Mouse (Mus musculus): ENCODE data around the gene Arhgap22.
A peak's percentile ranks its signal among the peaks of the same experiment; 100 is the strongest.

Arhgap22 gene

DNA sequence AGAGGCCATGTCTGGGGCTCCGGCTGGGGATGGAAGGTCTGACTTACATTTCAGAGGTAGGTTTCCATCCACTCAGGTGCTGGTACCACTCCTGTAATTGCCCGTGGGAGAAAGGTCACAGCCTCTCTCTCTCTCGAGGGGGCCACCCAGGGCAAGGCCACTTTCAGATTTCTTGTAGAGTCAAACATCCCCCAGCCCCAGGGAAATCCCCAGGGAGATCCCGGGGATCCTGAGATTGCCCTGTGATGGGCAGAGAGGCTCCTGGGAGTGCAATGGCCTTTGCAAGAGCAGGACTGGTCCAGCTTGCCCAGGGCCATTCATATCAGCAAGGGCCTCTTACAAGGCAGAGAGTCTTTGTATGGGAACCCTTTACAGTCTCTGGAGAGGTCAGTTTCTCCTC is 120.6 kb downstream of the Arhgap22 start:
- DNase-seq, result no peak

DNA sequence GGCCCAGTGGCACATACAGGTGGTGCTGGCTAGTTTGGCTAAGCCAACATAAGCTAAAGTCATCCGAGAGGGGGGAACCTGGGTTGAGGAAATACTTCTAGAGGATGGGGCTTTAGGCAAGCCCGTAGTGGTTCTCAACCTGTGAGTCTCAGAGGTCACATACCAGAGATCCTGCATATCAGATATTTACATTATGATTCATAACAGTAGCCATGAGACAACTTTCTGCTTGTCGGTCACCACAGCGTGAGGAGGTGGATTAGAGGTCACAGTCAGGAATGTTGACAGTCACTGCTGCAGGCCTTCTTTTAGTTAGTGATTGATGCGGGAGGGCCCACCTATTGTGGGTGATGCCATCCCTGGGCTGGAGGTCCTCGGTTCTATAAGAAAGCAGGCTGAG is 121.9 kb downstream of the Arhgap22 start:
- no peak for DNase-seq

DNA sequence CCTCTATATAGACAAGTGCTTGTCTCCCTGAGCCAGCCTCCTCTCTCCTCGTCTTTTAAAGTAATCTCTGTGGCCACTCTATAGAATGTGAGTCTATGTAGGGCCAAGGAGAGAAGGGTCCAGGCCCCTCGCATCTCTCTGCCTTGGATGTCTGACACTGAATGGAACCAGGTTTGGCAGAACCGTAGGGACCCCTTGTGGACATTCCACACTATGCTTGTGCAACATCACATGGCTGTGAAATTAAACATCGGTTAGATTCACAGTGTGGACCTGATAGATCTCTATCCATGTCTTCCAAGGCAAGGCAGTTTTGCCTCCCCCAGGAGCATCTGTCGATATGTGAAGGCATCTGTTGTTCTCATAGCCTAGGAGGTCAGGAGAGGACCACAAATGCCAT is 124.9 kb downstream of the Arhgap22 start:
- no peak for DNase-seq

DNA sequence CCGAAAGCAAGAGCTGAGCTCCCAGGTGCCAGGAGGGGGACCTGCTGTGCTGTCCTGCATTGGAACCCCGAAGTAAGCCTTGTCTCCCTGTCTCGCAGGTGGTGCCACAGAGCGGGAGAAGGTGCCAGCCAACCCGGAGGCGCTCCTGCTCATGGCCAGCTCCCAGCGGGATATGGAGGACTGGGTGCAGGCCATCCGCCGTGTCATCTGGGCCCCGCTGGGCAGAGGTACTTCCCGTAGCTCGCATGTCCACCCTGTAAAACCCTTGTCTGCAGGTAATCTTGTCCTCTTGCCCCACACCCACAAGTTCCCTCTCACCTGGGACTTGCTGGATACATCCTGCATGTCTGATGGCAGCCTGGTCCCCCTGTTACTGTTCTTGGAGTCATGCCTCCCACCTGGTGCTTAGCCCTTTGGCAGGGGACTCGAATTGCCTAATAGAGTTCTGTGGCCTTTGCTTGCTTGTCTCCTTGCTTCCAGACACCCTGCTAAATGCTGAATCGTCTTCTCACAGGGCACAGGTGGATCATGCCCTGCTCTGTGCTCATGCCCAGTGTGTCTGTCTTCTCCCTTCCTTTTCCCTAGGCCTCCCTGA is 129.4 kb downstream of the Arhgap22 start:
- DNase-seq, result no peak

DNA sequence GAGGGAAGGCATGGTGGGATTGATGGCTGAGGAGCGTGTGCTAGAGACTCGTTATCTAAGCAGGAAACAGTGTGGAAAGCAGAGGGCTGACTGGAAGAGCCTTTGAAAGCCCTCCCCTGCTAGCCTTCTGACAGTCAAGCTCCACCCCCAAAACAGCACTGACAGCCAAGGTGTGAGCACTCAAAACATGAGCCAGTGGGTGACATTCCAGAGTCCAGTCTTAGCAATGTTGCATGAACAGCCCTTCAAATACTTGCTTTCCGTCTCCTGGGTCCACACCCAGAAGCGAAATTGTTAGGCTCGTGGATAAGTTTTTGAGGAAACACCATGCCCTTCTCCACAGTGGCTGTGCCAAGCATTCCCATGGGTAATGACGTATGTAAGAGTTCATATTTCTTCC is 132.7 kb downstream of the Arhgap22 start:
- DNase-seq, result peak; percentile 71

DNA sequence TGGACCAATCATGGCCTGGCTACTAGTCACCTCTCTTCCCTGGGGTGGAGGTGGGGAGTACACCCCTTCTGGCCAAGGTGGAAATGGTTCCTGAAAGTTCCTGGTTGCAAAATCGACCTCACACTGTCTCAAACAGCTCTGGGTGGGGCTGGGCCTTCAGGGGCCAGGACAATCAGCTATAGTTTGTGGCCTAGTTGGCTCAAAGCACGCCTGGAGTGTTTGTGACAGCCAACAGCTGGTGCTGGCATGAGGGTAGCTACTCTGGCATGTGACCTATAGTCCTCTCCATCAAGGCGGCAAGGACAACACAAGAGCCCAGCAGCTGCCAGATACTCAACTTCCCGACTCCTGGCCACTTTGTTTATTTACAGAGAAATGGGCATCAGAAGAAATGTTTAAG is 133.9 kb downstream of the Arhgap22 start:
- peak; percentile 76 for DNase-seq

DNA sequence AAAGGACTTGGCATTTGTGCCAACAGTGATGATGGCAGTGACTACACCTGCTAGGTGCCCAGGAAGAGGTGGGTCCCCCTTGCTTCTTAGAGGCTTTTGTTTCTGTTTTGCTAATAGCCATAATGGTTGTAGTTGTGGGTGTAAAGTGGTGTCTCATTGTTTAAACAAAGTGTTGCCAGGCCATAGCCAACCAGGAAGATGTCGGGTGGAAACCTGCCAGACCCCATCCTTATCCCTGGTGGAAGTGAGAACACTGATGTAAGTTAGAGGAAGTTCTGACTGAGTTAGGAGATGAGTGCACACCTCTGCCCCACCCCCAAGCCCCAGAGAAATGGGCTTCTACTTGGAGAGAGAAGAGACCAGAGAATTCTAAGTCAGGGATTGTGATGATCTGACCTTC is 134.3 kb downstream of the Arhgap22 start:
- peak; percentile 58 for DNase-seq

DNA sequence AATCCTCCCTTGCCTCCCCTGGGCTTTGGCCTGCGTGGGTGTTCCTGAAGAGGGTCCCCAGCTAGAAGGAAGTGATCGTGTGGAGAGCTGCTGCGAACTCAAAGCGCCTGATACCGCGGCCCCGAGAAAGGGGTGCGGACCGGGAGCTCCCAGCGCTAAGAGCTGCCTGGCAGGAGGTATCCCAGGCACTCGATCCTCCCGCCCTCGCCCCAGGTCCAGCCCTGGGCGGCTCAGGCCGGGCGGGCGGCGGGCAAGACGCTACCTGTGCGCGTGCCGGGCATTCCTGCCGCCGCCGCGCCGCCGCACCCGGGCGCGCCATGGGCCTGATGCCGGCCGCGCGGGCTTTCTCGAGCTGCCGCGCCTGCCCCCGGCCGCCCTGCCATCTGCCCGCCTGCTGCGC is 137.2 kb downstream of the Arhgap22 start:
- peak; percentile 60 for DNase-seq

DNA sequence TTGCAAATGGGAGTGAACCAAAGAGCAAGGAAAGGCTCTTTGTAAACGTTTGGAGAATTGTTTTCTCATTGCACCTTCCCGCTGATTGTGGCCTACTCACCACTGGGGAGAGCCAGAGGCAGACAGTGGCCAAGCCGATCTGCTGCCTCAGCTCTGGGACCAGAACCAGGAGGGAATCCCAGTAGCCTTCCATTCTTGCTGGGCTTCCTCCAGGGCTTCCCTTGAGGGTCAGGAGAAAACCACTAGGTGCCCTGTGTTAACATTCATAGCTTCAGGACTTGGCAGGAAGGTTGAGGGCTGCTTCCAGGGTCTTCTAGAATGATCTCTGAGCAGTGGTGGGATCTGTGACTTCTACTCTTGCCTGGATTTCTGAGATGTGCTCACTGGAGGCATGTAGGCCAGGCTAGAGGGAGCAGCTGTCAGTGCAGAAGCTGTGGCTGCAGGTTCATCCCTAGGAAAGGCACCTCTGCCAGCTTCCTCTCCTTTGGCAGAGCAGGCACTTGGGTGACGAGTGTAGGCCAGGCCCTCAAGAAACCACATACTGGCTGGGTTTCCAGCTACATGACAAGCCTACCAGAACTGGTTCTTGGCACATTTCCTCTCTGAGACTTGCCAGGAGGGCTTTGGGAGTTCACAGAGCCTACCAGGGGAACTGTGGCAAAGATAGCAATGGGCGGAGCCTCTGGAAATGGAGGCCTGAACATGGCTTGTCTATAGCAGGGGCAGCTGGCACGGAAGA is 138.3 kb downstream of the Arhgap22 start:
- DNase-seq, result peak; percentile 86

DNA sequence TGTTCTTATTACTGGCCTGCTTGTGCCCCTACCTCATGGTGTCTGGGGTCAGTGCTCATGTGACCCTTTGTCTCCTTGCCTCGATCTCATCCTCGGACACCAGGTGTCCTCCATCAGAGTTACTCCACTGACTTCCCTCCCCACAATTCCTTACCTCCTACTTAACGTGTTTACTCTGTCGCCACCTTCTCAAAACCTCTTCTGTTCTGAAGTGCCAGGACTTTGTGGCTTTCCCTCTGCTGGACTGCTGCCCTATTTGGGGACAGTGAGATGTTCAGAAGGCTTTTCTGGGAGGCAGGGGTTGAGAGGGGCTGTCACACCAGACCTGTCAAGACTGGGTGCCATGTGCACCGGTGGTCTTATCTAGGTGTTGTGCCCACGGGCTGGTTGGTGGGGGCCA is 139.1 kb downstream of the Arhgap22 start:
- peak; percentile 80 for DNase-seq

DNA sequence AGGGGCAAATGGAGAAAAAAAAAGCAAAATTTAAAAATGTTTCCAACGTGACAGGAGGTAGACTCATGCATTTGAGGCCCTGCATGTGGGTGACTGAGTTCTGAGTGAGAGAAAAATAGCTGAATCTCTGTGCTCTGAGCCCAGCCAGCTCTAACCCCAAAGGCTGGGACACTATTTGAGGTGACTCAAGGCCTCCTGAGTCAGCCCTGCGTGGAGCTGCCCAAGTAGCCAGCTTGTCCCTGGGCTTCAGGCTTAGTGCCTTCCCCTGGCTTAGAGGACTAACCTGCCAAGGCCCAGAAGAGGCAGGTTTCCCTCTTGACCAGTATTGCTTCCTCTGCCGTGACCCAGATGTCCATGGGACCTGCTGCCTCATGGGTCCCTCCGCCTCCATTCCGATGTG is 141.4 kb downstream of the Arhgap22 start:
- no peak for DNase-seq

DNA sequence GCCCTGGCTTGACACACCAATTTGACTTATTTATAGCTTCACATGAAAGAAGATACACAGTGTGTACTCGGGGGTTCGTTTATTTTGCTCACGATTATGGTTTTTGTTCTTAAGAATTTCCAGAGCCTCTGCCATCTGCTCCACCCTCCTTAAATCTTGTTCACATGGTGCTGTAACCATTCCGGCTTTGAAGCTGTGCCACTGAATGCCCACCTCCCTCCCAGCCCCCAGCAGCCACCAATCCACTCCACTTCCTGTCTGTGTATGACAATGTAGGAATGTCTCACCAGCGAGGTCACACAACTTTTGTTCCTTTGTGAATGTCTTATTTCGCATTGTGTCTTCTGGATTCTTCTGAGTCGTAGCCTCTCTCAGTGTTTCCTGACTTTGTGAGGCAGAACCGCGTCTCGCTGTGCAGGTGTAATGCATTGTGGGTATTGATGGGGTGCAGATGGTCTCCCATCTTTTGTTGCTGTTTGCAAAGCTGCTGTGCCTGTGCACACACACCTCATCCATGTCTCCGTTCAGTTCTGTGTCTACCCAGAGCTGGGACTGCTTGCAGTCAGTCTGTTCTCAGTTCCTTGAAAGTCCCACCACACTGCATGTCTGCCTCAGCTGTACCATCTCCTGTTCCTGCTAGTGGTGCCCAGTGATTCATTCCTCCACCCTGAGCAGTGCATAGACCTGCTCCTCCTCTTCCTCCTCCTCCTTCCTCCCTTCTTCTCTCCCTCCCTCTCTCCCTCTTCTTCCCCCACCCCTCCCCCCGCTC is 144.0 kb downstream of the Arhgap22 start:
- no peak for DNase-seq

DNA sequence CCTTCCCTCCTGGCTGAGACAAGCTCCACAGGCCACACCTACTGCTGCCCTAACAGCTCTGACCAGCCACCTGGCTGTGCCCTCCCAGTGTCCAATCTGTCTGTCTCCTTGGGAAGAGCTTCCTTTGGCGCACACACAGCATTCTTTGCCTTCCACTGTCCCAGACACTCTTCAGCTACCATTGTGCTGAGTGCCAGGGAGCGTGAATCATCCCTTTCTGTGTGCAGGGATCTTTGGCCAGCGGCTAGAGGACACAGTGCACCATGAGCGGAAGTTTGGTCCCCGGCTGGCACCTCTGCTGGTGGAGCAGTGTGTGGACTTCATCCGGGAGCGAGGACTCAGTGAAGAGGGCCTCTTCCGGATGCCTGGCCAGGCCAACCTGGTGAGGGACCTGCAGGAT is 145.1 kb downstream of the Arhgap22 start:
- no peak for DNase-seq

DNA sequence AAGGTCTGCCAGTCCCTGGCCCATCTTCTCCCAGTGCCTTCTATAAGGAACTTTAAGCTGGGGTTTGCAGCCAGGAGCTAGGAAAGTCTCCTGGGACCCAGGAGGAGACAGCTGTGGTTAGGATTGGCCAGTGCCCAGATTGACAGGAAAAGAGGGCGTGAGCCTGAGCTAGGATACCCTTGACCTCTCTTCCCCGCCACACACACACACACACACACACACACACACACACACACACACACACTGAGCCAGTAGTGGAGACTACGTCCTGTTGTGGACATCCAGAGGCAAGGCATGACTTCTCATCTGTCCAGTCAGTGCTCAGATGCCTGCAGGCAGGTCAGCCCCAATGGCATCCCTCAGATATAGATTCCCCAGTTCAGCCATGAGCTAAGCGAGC is 147.7 kb downstream of the Arhgap22 start:
- DNase-seq, result no peak

DNA sequence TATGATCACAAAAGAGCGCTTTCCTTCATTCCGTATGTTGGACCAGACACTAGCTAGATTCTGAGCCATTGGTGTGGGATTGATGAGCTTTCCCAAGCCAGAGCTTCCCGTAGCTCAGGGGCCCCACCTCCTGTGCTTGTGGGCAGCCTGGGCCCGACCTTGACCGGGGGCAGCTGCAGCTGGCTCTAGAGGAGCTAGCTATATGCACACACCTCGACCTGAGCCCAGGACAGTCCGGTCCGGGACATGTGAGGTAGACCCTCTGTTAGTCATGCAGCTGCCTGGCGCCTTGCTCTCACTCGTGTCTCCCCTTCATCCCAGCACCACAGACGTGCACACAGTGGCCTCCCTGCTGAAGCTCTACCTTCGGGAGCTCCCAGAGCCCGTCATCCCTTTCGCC is 148.3 kb downstream of the Arhgap22 start:
- no peak for DNase-seq

DNA sequence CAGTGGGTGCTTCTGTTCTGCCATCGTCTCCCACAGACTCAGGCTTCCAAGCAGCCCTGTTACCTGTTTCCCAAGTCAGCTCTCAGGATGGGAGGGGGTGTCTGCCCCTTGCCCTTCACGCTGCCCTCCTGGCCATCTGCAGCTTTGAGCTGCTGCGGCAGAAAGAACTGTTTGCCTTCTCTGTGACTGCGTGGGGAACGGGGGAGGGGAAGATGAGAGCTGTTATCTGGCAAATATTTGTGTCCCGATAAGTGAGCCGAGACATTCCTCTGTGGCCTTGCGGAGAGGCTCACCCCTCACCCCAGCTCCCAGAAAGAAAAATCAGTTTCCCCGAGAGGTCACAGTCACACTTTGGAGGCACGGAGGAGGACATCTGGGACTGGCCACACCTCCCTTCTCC is 149.0 kb downstream of the Arhgap22 start:
- DNase-seq, result no peak

DNA sequence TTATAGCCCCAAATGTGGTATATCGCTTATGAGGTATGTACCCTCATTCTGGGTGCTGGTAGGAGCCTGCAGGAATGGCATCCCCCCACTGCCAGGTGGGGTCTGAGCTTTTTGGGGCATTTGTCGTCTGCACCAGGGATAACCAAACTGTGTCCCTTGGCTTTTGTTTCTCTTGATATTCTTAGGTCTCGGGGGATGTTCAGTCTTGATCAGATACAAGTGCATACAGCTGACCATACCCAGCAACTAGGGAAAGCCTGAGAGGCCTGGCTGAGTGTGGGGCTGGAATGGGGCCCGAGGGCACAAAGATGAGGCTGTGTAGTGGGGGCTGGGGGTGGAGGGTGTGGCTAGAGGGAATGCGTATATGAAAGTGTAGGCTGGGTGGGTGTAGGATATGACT is 149.8 kb downstream of the Arhgap22 start:
- no peak for DNase-seq

DNA sequence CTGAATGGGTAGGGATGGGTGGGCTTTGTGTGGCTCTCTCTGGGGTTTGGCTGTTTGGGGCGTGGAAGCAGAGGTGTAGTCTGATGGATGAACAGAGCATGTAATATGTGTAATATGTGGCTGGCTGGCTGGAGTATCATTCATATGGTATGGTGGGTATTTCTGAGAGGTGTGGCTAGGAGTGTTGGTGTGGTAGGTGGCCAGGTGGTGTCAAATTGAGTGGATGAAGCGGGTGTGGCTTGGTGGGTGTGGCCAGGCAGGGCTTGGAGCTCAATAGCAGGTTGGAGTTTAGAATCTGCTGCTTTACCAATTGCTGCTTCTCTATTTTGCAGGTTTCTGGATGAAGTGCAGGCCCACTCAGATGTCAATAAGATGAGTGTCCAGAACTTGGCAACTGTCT is 150.2 kb downstream of the Arhgap22 start:
- DNase-seq, result no peak

DNA sequence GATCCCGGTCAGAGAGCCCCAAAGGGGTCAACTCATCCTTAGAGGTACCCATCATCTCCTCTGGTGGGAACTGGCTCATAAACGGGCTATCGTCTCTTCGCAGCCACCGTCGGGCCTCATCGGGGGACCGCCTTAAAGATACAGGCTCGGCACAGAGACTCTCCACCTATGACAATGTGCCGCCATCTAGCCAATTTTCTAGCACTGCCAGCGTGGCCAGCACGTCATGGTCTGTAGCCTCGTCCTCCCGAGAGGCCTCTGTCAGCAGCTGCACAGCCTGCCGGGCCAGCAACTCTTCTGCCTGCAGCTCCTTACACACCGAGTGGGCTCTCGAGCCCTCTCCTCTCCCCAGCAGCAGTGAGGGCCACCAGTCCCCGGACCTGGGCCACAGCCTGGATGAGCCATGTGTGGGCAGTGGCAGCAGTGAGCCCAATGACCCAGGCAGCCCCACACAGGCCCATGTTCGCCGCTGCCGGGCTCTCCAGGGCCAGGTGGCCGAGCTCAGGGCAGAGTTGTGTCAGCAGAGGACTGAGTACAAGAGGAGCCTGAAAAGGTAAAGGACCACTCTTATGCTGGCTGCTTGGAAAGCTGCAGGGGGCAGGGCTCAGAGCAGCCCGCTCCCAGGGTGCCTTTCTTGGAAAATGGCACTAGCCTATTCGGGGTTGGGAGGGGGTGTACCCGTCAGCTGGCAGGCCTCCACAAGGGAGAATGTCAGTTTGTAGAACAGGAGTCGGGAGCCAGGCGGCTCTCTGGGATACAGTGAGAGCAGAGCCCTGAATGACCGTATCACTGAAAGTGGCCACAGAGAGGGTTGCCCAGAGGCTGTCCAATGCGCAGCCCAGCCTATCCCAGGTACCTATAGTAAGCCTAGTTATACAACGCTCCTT is 153.3 kb downstream of the Arhgap22 start:
- no peak for DNase-seq

DNA sequence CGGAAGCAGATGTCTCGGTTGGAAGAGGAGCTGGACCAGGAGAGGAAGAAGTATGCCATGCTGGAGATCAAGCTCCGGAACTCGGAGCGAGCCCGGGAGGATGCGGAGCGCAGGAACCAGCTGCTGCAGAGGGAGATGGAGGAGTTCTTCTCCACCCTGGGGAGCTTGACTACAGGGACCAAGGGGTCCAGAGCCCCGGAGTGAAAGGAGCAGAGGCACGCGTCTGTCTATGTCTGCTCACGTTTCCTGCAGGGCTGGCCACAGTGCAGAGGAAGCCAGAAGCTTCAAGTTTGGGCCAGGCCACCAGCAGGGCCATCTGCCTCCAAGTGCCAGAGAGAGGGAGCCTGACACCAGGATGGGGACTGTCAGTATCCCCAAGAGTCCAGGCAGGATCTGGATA is 155.5 kb downstream of the Arhgap22 start:
- no peak for DNase-seq

DNA sequence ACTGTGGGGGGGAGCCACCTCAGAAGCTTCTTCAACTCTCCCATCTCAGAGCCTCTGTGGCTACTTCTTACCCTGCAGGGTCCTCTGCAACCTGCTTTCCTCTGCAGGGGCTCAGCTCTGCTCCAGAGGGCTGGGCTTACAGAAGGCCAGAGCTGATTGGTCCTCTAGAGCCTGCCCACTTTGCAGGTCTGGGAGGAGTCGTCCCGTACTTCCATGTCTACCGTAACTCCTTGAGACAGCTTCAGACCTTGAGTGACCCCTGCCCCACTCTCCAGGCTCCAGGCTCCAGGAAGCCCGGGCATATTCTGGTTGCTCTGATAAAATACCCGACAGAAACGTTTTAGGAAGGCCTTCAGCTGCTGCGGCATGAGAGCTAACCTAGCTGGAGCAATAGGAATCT is 156.2 kb downstream of the Arhgap22 start:
- peak; percentile 38 for DNase-seq

DNA sequence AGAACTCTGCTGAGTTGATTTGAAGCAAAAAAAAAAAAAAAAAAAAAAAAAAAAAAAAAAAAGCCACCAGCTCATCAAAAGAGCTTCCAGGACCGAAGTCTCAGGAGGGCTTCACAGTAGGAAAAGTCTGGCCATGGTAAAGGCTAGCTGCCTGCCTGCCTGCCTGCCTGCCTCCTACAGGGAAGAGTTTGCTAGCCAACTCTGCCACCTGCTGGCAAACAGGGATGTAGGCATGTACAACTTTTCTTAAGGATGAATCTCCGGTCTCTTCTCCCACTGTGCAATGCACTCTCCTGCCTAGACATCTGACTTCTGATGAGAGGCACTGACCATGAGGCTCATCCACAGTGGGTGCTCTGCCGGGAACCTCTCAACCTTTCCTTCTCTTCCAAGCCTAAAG is 157.4 kb downstream of the Arhgap22 start:
- DNase-seq, result peak; percentile 80

DNA sequence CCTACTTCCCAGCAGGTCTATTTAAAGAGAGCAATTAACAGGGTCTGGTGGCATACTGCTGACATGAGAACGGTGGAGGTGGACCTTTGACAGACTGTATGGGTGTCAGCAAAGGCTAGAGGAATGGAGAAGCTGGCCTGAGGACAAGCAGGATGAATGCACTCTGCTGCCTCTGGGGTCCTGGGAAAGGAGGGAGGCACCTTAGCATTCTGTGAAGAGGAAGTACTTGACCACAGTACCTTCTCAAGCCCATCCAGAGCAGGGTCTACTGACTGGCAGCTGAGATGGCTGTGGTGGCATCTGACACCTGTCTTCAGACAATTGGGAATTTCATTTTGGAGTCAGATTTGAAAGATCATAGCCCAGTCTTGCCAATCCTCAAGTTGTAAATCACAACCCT is 159.4 kb downstream of the Arhgap22 start:
- no peak for DNase-seq
